Mouse (Mus musculus) embryo, embryonic 11 days (tissue): Measurements from ENCODE around the gene Rnf40.

ENCODE experiments used
- DNase-seq: peaks from one replicate; pipeline ENCODE4 v3.0.0-alpha.2; 2015

Gene Rnf40

GRCm38 (mm10) chr7:127588011-127588871, at the start of gene Rnf40, which contains the start of gene Ccdc189:
Gene Rnf40, plus strand, starts transcription at chr7:127588767.
Gene Ccdc189, minus strand, starts transcription at chr7:127588595.
- peak; percentile 98 for DNase-seq

GRCm38 (mm10) chr7:127541671-127542070, 46.9 kb upstream of the Rnf40 start:
- no peak for DNase-seq

GRCm38 (mm10) chr7:127549116-127549835, 39.3 kb upstream of the Rnf40 start:
- DNase-seq: no peak

GRCm38 (mm10) chr7:127551558-127551957, 37.0 kb upstream of the Rnf40 start:
- DNase-seq: no peak

GRCm38 (mm10) chr7:127560580-127560979, 28.0 kb upstream of the Rnf40 start:
- DNase-seq: no peak

GRCm38 (mm10) chr7:127561340-127561858, 27.2 kb upstream of the Rnf40 start, which contains the start of gene Tmem265:
Gene Tmem265, plus strand, starts transcription at chr7:127561390.
- no peak for DNase-seq

- no peak for DNase-seq
Observed at GRCm38 (mm10) chr7:127564381-127565150, 24.0 kb upstream of the Rnf40 start.

GRCm38 (mm10) chr7:127572895-127573471, 15.6 kb upstream of the Rnf40 start, which contains the start of gene Phkg2:
Gene Phkg2, plus strand, starts transcription at chr7:127573340.
- peak; percentile 96 for DNase-seq

- no peak for DNase-seq
Observed at GRCm38 (mm10) chr7:127573503-127574008, 15.0 kb upstream of the Rnf40 start.

GRCm38 (mm10) chr7:127574115-127574514, 14.5 kb upstream of the Rnf40 start:
- DNase-seq: no peak

GRCm38 (mm10) chr7:127583260-127583659, 5.3 kb upstream of the Rnf40 start:
- DNase-seq: no peak

GRCm38 (mm10) chr7:127585031-127585430, 3.5 kb upstream of the Rnf40 start:
- no peak for DNase-seq

GRCm38 (mm10) chr7:127586149-127586548, 2.4 kb upstream of the Rnf40 start:
- DNase-seq: no peak

- DNase-seq: no peak
Observed at GRCm38 (mm10) chr7:127587196-127587595, 1.4 kb upstream of the Rnf40 start.

- no peak for DNase-seq
Observed at GRCm38 (mm10) chr7:127588901-127589300, 334 bp downstream of the Rnf40 start.

GRCm38 (mm10) chr7:127589637-127590036, 1.1 kb downstream of the Rnf40 start:
- no peak for DNase-seq

GRCm38 (mm10) chr7:127591108-127591507, 2.5 kb downstream of the Rnf40 start:
- no peak for DNase-seq

GRCm38 (mm10) chr7:127592575-127592974, 4.0 kb downstream of the Rnf40 start:
- DNase-seq: no peak

- no peak for DNase-seq
Observed at GRCm38 (mm10) chr7:127596747-127597146, 8.2 kb downstream of the Rnf40 start.

GRCm38 (mm10) chr7:127600612-127601011, 12.0 kb downstream of the Rnf40 start:
- DNase-seq: no peak

- DNase-seq: no peak
Observed at GRCm38 (mm10) chr7:127601735-127602134, 13.2 kb downstream of the Rnf40 start.

GRCm38 (mm10) chr7:127602903-127603302, 14.3 kb downstream of the Rnf40 start:
- no peak for DNase-seq
